Mouse (Mus musculus): Measurements from ENCODE around the gene Exosc8. TPM values are rescaled to one million over a fixed set of nuclear protein-coding genes. Genes with fewer than 3 reads are reported as not detected.
"Not testable (repeated sequence)": the region's sequence is repeated elsewhere in the genome, so short reads cannot be mapped to it uniquely, and the experiment has no call there.

The Exosc8 gene
- 124 and 125 TPM in 2 replicates for polyA plus RNA-seq (2016; fragmentation: Nextera tagmentation; extraction: Ambion mirVana)

- Histone ChIP-seq H3K27me3 (replicated peaks) (no peaks in the 10 kb centered on the region), H3K27ac (peak within 1 kb of the TSS; percentile 99), H3K36me3 (peaks cover 58% of the 10 kb centered on the region), H3K4me3 (peak within 1 kb of the TSS; percentile 92), H3K9ac (peak within 1 kb of the TSS; percentile 88), H3K4me2 (peak within 1 kb of the TSS; percentile 92), H3K4me1 (peaks cover 37% of the 10 kb centered on the region), H3K9me3 (replicated peaks) (no peaks in the 10 kb centered on the region)
- WGBS (ENCODE audit: insufficient replicate concordance) = under 1% methylated on average over 56 of the region's 65 CpGs
- ATAC-seq = peak; percentile 86
Observed at GRCm38 (mm10) chr3:54735247-54736046, at the start of gene Exosc8, which contains the start of gene Alg5. Exosc8 (minus strand) TSS chr3:54735393. Alg5 (plus strand) TSS chr3:54735539.

GRCm38 (mm10) chr3:54775989-54776631 lies 40.9 kb upstream of the Exosc8 start:
- 46% methylated on average over 7 of the region's 7 CpGs for WGBS (ENCODE audit: insufficient replicate concordance)
- Histone ChIP-seq H3K27me3 (replicated peaks) (no peaks in the 10 kb centered on the region), H3K9me3 (replicated peaks) (no peaks in the 10 kb centered on the region; the same call in 1 of the 2 replicates), H3K36me3 (no peaks in the 10 kb centered on the region), H3K4me3 (no peak overlapping the region), H3K4me1 (no peaks in the 10 kb centered on the region), H3K27ac (no peak overlapping the region), H3K4me2 (no peak overlapping the region), H3K9ac (no peak overlapping the region)
- no peak for ATAC-seq

GRCm38 (mm10) chr3:54773613-54774012 lies 38.4 kb upstream of the Exosc8 start:
- Histone ChIP-seq H3K27ac (no peak overlapping the region), H3K36me3 (no peaks in the 10 kb centered on the region), H3K4me2 (no peak overlapping the region), H3K27me3 (replicated peaks) (no peaks in the 10 kb centered on the region), H3K9ac (no peak overlapping the region), H3K4me3 (no peak overlapping the region), H3K9me3 (replicated peaks) (no peaks in the 10 kb centered on the region; the same call in 1 of the 2 replicates), H3K4me1 (no peaks in the 10 kb centered on the region)
- no peak for ATAC-seq
- WGBS (ENCODE audit: insufficient replicate concordance) = 70% methylated on average over 6 of the region's 6 CpGs

GRCm38 (mm10) chr3:54769349-54770275 lies 34.4 kb upstream of the Exosc8 start:
- no peaks in the 10 kb centered on the region for H3K4me1 ChIP-seq
- no peak overlapping the region for H3K4me3 ChIP-seq
- H3K36me3 ChIP-seq = no peaks in the 10 kb centered on the region
- no peaks in the 10 kb centered on the region; the same call in 1 of the 2 replicates for H3K9me3 ChIP-seq (replicated peaks)
- no peak overlapping the region for H3K4me2 ChIP-seq
- H3K9ac ChIP-seq = no peak overlapping the region
- WGBS (ENCODE audit: insufficient replicate concordance) = 67% methylated on average over 17 of the region's 17 CpGs
- H3K27ac ChIP-seq = no peak overlapping the region
- no peaks in the 10 kb centered on the region for H3K27me3 ChIP-seq (replicated peaks)
- no peak for ATAC-seq

GRCm38 (mm10) chr3:54768592-54768991 lies 33.4 kb upstream of the Exosc8 start:
- no peaks in the 10 kb centered on the region for H3K4me1 ChIP-seq
- no peak for ATAC-seq
- no peak overlapping the region for H3K9ac ChIP-seq
- H3K27ac ChIP-seq = no peak overlapping the region
- H3K36me3 ChIP-seq = no peaks in the 10 kb centered on the region
- H3K4me3 ChIP-seq = no peak overlapping the region
- H3K27me3 ChIP-seq (replicated peaks) = no peaks in the 10 kb centered on the region
- 60% methylated on average over 8 of the region's 8 CpGs for WGBS (ENCODE audit: insufficient replicate concordance)
- H3K4me2 ChIP-seq = no peak overlapping the region
- H3K9me3 ChIP-seq (replicated peaks) = no peaks in the 10 kb centered on the region; the same call in 1 of the 2 replicates

- Histone ChIP-seq H3K4me2 (no peak overlapping the region), H3K36me3 (no peaks in the 10 kb centered on the region), H3K4me3 (no peak overlapping the region), H3K4me1 (no peaks in the 10 kb centered on the region), H3K27me3 (replicated peaks) (no peaks in the 10 kb centered on the region), H3K27ac (no peak overlapping the region), H3K9ac (no peak overlapping the region), H3K9me3 (replicated peaks) (no peaks in the 10 kb centered on the region; the same call in 1 of the 2 replicates)
- 69% methylated on average over 5 of the region's 5 CpGs for WGBS (ENCODE audit: insufficient replicate concordance)
- ATAC-seq = no peak
Observed at GRCm38 (mm10) chr3:54766811-54767210, 31.6 kb upstream of the Exosc8 start.

- no peak overlapping the region for H3K4me2 ChIP-seq
- no peaks in the 10 kb centered on the region for H3K4me1 ChIP-seq
- no peaks in the 10 kb centered on the region; the same call in 1 of the 2 replicates for H3K9me3 ChIP-seq (replicated peaks)
- no peak overlapping the region for H3K27ac ChIP-seq
- WGBS (ENCODE audit: insufficient replicate concordance) = 74% methylated on average over 14 of the region's 14 CpGs
- no peak overlapping the region for H3K4me3 ChIP-seq
- H3K36me3 ChIP-seq = no peaks in the 10 kb centered on the region
- H3K27me3 ChIP-seq (replicated peaks) = no peaks in the 10 kb centered on the region
- no peak for ATAC-seq
- no peak overlapping the region for H3K9ac ChIP-seq
Observed at GRCm38 (mm10) chr3:54766034-54766433, 30.8 kb upstream of the Exosc8 start.

- H3K4me3 ChIP-seq; ATAC-seq; H3K9me3 ChIP-seq (replicated peaks); H3K4me2 ChIP-seq; H3K27ac ChIP-seq; H3K9ac ChIP-seq; H3K4me1 ChIP-seq; H3K27me3 ChIP-seq (replicated peaks); H3K36me3 ChIP-seq: not testable (repeated sequence)
- 70% methylated on average over 6 of the region's 6 CpGs for WGBS (ENCODE audit: insufficient replicate concordance)
Observed at GRCm38 (mm10) chr3:54765521-54765920, 30.3 kb upstream of the Exosc8 start.

- H3K9ac ChIP-seq = no peak overlapping the region
- no peaks in the 10 kb centered on the region for H3K27me3 ChIP-seq (replicated peaks)
- H3K27ac ChIP-seq = no peak overlapping the region
- no peak overlapping the region for H3K4me2 ChIP-seq
- H3K36me3 ChIP-seq = no peaks in the 10 kb centered on the region
- no peak overlapping the region for H3K4me3 ChIP-seq
- 67% methylated on average over 18 of the region's 18 CpGs for whole genome bisulfite sequencing (ENCODE audit: insufficient replicate concordance)
- no peaks in the 10 kb centered on the region for H3K4me1 ChIP-seq
- H3K9me3 ChIP-seq (replicated peaks) = no peaks in the 10 kb centered on the region; the same call in 1 of the 2 replicates
- ATAC-seq = no peak
Observed at GRCm38 (mm10) chr3:54764418-54764817, 29.2 kb upstream of the Exosc8 start.

- no peak overlapping the region for H3K9ac ChIP-seq
- WGBS (ENCODE audit: insufficient replicate concordance) = 60% methylated on average over 1 of the region's 1 CpGs
- no peaks in the 10 kb centered on the region for H3K36me3 ChIP-seq
- no peak overlapping the region for H3K4me2 ChIP-seq
- ATAC-seq = no peak
- no peak overlapping the region for H3K27ac ChIP-seq
- H3K9me3 ChIP-seq (replicated peaks) = no peaks in the 10 kb centered on the region; the same call in 1 of the 2 replicates
- no peaks in the 10 kb centered on the region for H3K4me1 ChIP-seq
- no peak overlapping the region for H3K4me3 ChIP-seq
- peaks cover 15% of the 10 kb centered on the region for H3K27me3 ChIP-seq (replicated peaks)
Observed at GRCm38 (mm10) chr3:54761258-54761657, 26.1 kb upstream of the Exosc8 start.

- H3K9ac ChIP-seq = no peak overlapping the region
- H3K27me3 ChIP-seq (replicated peaks) = peaks cover 22% of the 10 kb centered on the region
- no peaks in the 10 kb centered on the region for H3K36me3 ChIP-seq
- H3K4me1 ChIP-seq = 0 out of 2 replicates have a peak, but pooled peaks cover 3% of the 10 kb centered on the region
- no peak overlapping the region for H3K4me3 ChIP-seq
- 61% methylated on average over 15 of the region's 15 CpGs for WGBS (ENCODE audit: insufficient replicate concordance)
- no peaks in the 10 kb centered on the region; the same call in 1 of the 2 replicates for H3K9me3 ChIP-seq (replicated peaks)
- no peak overlapping the region for H3K27ac ChIP-seq
- no peak for ATAC-seq
- no peak overlapping the region for H3K4me2 ChIP-seq
Observed at GRCm38 (mm10) chr3:54760321-54761115, 25.3 kb upstream of the Exosc8 start.
